In the genomic region with DNA sequence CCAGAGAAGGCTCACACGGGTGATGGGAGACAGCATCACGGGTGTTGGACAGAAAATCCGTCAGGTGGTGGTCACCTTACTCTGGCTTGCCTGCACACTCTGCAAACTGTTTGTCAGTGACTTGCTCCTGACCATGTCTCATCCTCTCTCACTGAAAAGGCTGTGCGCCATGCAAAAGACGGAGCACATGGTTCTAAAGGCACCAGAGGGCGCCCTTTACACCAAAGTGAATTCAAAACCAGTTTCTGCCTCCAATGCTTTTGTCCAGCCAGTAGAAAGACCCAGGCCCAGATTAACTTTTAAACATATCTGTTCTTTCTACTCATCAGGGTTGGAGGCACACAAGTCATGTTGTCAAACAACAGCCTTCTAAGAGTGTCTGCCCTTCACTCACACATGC, we compare ENCODE assay signal across 13 mouse cellular contexts. TPM values are rescaled to one million over a fixed set of nuclear protein-coding genes. Genes with fewer than 3 reads are reported as not detected.
DNase-seq lines count a peak whose midpoint lies in the region; TF ChIP-seq lines count a peak whose summit lies in the region.
"Had no signal": no experiment of that assay in that cellular context is flagged by ENCODE, and none has a peak within 500 bp of the region (broad histone marks: within the 10 kb centered on the region; RNA-seq: fewer than 3 reads in every experiment).

No protein-coding gene starts in this region.

- H3K4me1 ChIP-seq in E14TG2a.4 (replicated peaks; ENCODE audit: low read depth, low read length) (peaks cover 35% of the 10 kb centered on the region), MEL (ENCODE audit: control insufficient read depth in 1 of 2, insufficient read depth in 2 of 2, low read length in 2 of 2) (0 out of 4 replicates have a peak, but pooled peaks cover 0 to 3% of the 10 kb centered on the region in 2 experiments)

- H3K9me3 ChIP-seq in E14TG2a.4 (ENCODE audit: low read length) (no peaks in the 10 kb centered on the region), MEL (replicated peaks; ENCODE audit: insufficient read depth, low read length) (no peaks in the 10 kb centered on the region)
- H3K9me3 ChIP-seq: embryonic facial prominence, embryonic 15.5 days had no signal

- TF ChIP-seq POLR2A in MEL (IDR thresholded peaks at IDR 0.05; ENCODE audit: control insufficient read depth in 1 of 2, insufficient read depth in 1 of 2, low read depth in 1 of 2, low read length in 2 of 2, poor library complexity in 1 of 2), result no peak

- no peak for DNase-seq in layer of hippocampus, adult 2 months (ENCODE audit: low spot score in 2 of 2)
- no peak for DNase-seq in layer of hippocampus, postnatal 36 days
- peak; percentile 56 for DNase-seq in MEL (ENCODE audit: low read depth, low spot score)
- peak; percentile 46 for DNase-seq in forelimb bud, embryonic 11.5 days (ENCODE audit: low read depth, low spot score)
- DNase-seq in frontal cortex, postnatal 14 days (ENCODE audit: low spot score in 2 of 2), result no peak
- no peak for DNase-seq in right cerebral cortex, adult 18-20 months
- DNase-seq: heart, postnatal 36 days; thymus, postnatal 36 days had no signal

- H3K4me3 ChIP-seq in layer of hippocampus, adult 2 months, result no peak overlapping the region
- H3K4me3 ChIP-seq in E14TG2a.4 (replicated peaks; ENCODE audit: low read length) (no peak overlapping the region), MEL (ENCODE audit: control insufficient read depth in 1 of 2, insufficient read depth in 1 of 2, low read depth in 2 of 2, low read length in 2 of 2) (no peak overlapping the region)
- H3K4me3 ChIP-seq: embryonic facial prominence, embryonic 15.5 days had no signal

- TF ChIP-seq CTCF in layer of hippocampus, adult 2 months (conservative IDR thresholded peaks at IDR 0.05), result peak; percentile 61
- peak; percentile 60 for TF ChIP-seq CTCF in E14TG2a.4 (conservative IDR thresholded peaks at IDR 0.05; ENCODE audit: low read length)
- TF ChIP-seq CTCF in MEL (IDR thresholded peaks at IDR 0.05 in 2 of 3, conservative IDR thresholded peaks at IDR 0.05 in 1 of 3; ENCODE audit: control insufficient read depth in 1 of 3, insufficient read depth in 1 of 3, low read depth in 2 of 3, low read length in 3 of 3, poor library complexity in 1 of 3, severe bottlenecking in 1 of 3), result peak; percentile 47 to 71 (median 63)

- no peak for TF ChIP-seq EP300 in MEL (IDR thresholded peaks at IDR 0.05; ENCODE audit: low read depth in 1 of 2, low read length in 2 of 2)

- no peaks in the 10 kb centered on the region for H3K36me3 ChIP-seq in E14TG2a.4 (ENCODE audit: insufficient read depth, low read length)
- H3K36me3 ChIP-seq in MEL (ENCODE audit: control insufficient read depth in 1 of 2, insufficient read depth in 2 of 2, low read length in 2 of 2), result no peaks in the 10 kb centered on the region
- H3K36me3 ChIP-seq: embryonic facial prominence, embryonic 15.5 days had no signal

- TF ChIP-seq RAD21 in MEL (IDR thresholded peaks at IDR 0.05; ENCODE audit: low read depth, low read length), result peak; percentile 70

- H3K79me2 ChIP-seq in MEL (ENCODE audit: control insufficient read depth, insufficient read depth, low read length, poor library complexity), result no peaks in the 10 kb centered on the region

- H3K9ac ChIP-seq in MEL (ENCODE audit: control insufficient read depth, low read depth, low read length, poor library complexity, severe bottlenecking), result no peak overlapping the region
- H3K9ac ChIP-seq: embryonic facial prominence, embryonic 15.5 days had no signal

- H3K27me3 ChIP-seq in E14TG2a.4 (ENCODE audit: insufficient read depth, low read length) (peaks cover 29% of the 10 kb centered on the region), MEL (ENCODE audit: control insufficient read depth in 1 of 2, insufficient read depth in 2 of 2, low read length in 2 of 2) (peaks cover 5 to 7% of the 10 kb centered on the region in 2 experiments)
- H3K27me3 ChIP-seq: embryonic facial prominence, embryonic 15.5 days had no signal

- no peak overlapping the region for H3K27ac ChIP-seq in layer of hippocampus, adult 2 months
- no peak overlapping the region for H3K27ac ChIP-seq in MEL (ENCODE audit: control insufficient read depth, low read depth, low read length)
- H3K27ac ChIP-seq: embryonic facial prominence, embryonic 15.5 days had no signal

TF ChIP-seq in MEL, 35 proteins besides CTCF, POLR2A, EP300 and RAD21:
- TF ChIP-seq JUND (IDR thresholded peaks at IDR 0.05; ENCODE audit: low read depth, low read length) (no peak), GABPA (IDR thresholded peaks at IDR 0.05; ENCODE audit: low read depth, low read length) (no peak), SMC3 (IDR thresholded peaks at IDR 0.05; ENCODE audit: low read depth, low read length) (peak; percentile 91), TBP (IDR thresholded peaks at IDR 0.05; ENCODE audit: low read depth, low read length) (no peak), ZC3H11A (IDR thresholded peaks at IDR 0.05; ENCODE audit: low read depth, low read length) (peak; percentile 81), KAT2A (conservative IDR thresholded peaks at IDR 0.05; ENCODE audit: low read depth, low read length) (no peak), MAZ (IDR thresholded peaks at IDR 0.05; ENCODE audit: low read depth, low read length) (no peak), MAX (IDR thresholded peaks at IDR 0.05; ENCODE audit: low read length) (peak; percentile 67; the same call in 1 of the 2 replicates), MYC (IDR thresholded peaks at IDR 0.05; ENCODE audit: low read depth, low read length) (peak; percentile 74; the same call in 1 of the 2 replicates), MYB (IDR thresholded peaks at IDR 0.05; ENCODE audit: low read depth, low read length) (no peak)
TF ChIP-seq in MEL: peak in this region for 4.

RNA-seq across cellular contexts. Expression of a gene that starts 22.0 kb away (rescaled TPM):
- 1 to 10 TPM; 1.3 to 1.7 TPM for total RNA-seq in layer of hippocampus, adult 2 months (2021)
- 1 to 10 TPM; 1.4 to 1.6 TPM for total RNA-seq in layer of hippocampus, postnatal 36 days (2021)
- total RNA-seq in MEL (2012; rRNA removed), result not detected in 2 replicates
- not detected for polyA plus RNA-seq in MEL (2012; ENCODE audit: insufficient read depth in 1 of 2, insufficient read length in 2 of 2, low read depth in 1 of 2, low replicate concordance in 2 of 2, missing spikeins in 1 of 2)
- total RNA-seq: gastrocnemius, adult 8-10 months; heart, postnatal 36 days; megakaryocyte, adult 5-6 weeks had no signal
- polyA plus RNA-seq: embryonic facial prominence, embryonic 15.5 days; limb, embryonic 14.5 days had no signal

RNA-seq across cellular contexts. Expression of a gene that starts 25.0 kb away (rescaled TPM):
- 100 to 1,000 TPM; 117 to 121 TPM for total RNA-seq in layer of hippocampus, adult 2 months (2021)
- total RNA-seq in layer of hippocampus, postnatal 36 days (2021), result 100 to 1,000 TPM; 112 to 113 TPM
- total RNA-seq in MEL (2012; rRNA removed), result 37.0 and 43.8 TPM in 2 replicates
- 100 to 1,000 TPM in 1 of 2 experiments, 10 to 100 TPM in 1; 83.8 to 112 TPM for polyA plus RNA-seq in MEL (2012; ENCODE audit: insufficient read depth in 1 of 2, insufficient read length in 2 of 2, low read depth in 1 of 2, low replicate concordance in 2 of 2, missing spikeins in 1 of 2)

Comparison
In these comparisons a context has a peak if more than half of its experiments do, and no peak if none do; other contexts are left out.
1. DNase-seq: peak in MEL (single experiment) and forelimb bud, embryonic 11.5 days (single experiment); none in layer of hippocampus, adult 2 months (0 of 2), layer of hippocampus, postnatal 36 days (0 of 2), frontal cortex, postnatal 14 days (0 of 2) and right cerebral cortex, adult 18-20 months (single experiment).
2. Peak in every context shown above with its lines, with median percentiles within 50 percentile points of each other: CTCF ChIP-seq.